Mouse (Mus musculus): ENCODE data around the gene Slain2. TPM values are rescaled to one million over a fixed set of nuclear protein-coding genes. Genes with fewer than 3 reads are reported as not detected.

Slain2 gene
- 10 to 100 TPM; 66.0 to 84.8 TPM for total RNA-seq (2023)

GRCm38 (mm10) chr5:72913648-72914557, at the start of gene Slain2:
Slain2 (plus strand) TSS chr5:72914304.

GRCm38 (mm10) chr5:72868091-72868875, 45.8 kb upstream of the Slain2 start, which contains the start of gene Tec:
Tec (minus strand) TSS chr5:72868483.

GRCm38 (mm10) chr5:72974602-72975001, 60.5 kb downstream of the Slain2 start, which contains the start of gene Gm10135:
Gm10135 (minus strand) TSS chr5:72974702.

GRCm38 (mm10) chr5:73006784-73007581, 92.9 kb downstream of the Slain2 start, which contains the start of gene Slc10a4:
Slc10a4 (plus strand) TSS chr5:73006883.

Other genes with a start within 250 kb of the Slain2 start
- 1 to 10 TPM; 4.1 to 4.3 TPM for gene Txk, start 161.5 kb upstream of the Slain2 start, total RNA-seq (2023)
- 100 to 1,000 TPM; 127 to 148 TPM for gene Tec, start 45.8 kb upstream of the Slain2 start, total RNA-seq (2023)
- not detected for gene Gm10135, start 60.4 kb downstream of the Slain2 start, total RNA-seq (2023)
- gene Slc10a4, start 92.6 kb downstream of the Slain2 start, total RNA-seq (2023) = not detected

Measured in B cell, adult 67 days (primary cell).